Mouse (Mus musculus): ENCODE data around the gene Slc11a2.

DNA sequence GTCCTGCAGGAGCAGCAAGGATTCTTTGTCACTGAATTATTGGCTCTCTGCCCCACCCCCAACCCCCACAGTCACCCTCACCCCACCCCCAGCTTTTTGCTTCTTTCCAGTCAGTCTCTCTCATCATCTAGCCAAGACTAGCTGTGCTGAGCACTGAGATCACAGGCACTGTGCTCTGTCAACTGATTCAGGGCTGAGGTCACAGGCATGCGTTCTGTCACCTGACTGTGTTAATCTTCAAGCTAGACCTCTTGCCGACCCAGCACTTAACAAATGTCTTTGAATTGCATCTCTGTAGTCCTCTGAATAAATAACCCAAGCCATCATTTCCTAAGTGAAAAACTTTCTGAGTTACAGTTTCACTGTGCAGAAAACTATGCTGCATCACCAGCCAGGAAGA is 75.4 kb downstream of the Slc11a2 start:
- TF ChIP-seq CTCF (conservative IDR thresholded peaks at IDR 0.05; ENCODE audit: low read length) (no peak), NANOG (IDR thresholded peaks at IDR 0.05; ENCODE audit: borderline replicate concordance, low read length) (no peak)

Data from E14TG2a.4 (cell line).